Mouse (Mus musculus) heart, adult 2 months (tissue): ENCODE results near the gene Acot1.
A peak's percentile ranks its signal among the peaks of the same experiment; 100 is the strongest.

Source experiments
- CTCF ChIP-seq: fragments of 200-600 bp; IDR thresholded peaks from 2 replicates; pipeline ENCODE4 v1.8.1; 2022; ENCODE audit warnings: antibody characterized with exemption, mild to moderate bottlenecking, moderate library complexity
- POLR2A ChIP-seq: fragments of 200-500 bp; IDR thresholded peaks from 2 replicates; pipeline ENCODE4 v1.6.1; 2011; ENCODE audit warnings: mild to moderate bottlenecking, low read depth, low read length, control low read depth; ENCODE audit not compliant: insufficient read depth

- peak; percentile 22; the same call in 1 of the 2 replicates for TF ChIP-seq CTCF
- TF ChIP-seq POLR2A, result no peak
These were observed 44.5 kb downstream of the Acot1 start for GRCm38 (mm10) chr12:84053679-84054391.
